Mouse (Mus musculus) limb, embryonic 14.5 days (tissue): ENCODE data around the gene Zdhhc1. TPM values are rescaled to one million over a fixed set of nuclear protein-coding genes. Genes with fewer than 3 reads are reported as not detected.
A peak's percentile ranks its signal among the peaks of the same experiment; 100 is the strongest.

Experiments
- ATAC-seq: fragments of 200-750 bp; cut with Nextera tagmentation; 2 replicates; pipeline ENCODE4 v1.8.0; 2017; ENCODE audit warnings: low read depth, moderate number of reproducible peaks, moderate TSS enrichment; ENCODE audit not compliant: low FRiP score
- DNase-seq: peaks from one replicate; pipeline ENCODE4 v3.0.0-alpha.2; 2015; ENCODE audit warnings: low spot score
- H3K27ac ChIP-seq: fragments of 300-500 bp; sonication (generic); replicated peaks from 2 replicates; pipeline ENCODE4 v1.5.1; 2014; ENCODE audit warnings: low read depth, mild to moderate bottlenecking, low read length, moderate library complexity, mixed read lengths
- H3K27me3 ChIP-seq: fragments of 300-500 bp; sonication (generic); 2 replicates; pipeline ENCODE4 v1.6.1; 2014; ENCODE audit warnings: low read length, mixed read lengths; ENCODE audit not compliant: control insufficient read depth, insufficient read depth
- H3K36me3 ChIP-seq: fragments of 300-500 bp; sonication (generic); 2 replicates; pipeline ENCODE4 v1.6.1; 2014; ENCODE audit warnings: mild to moderate bottlenecking, low read length, moderate library complexity, mixed read lengths; ENCODE audit not compliant: control insufficient read depth, insufficient read depth
- H3K4me1 ChIP-seq: fragments of 300-500 bp; sonication (generic); 2 replicates; pipeline ENCODE4 v1.6.1; 2014; ENCODE audit warnings: antibody characterized with exemption, low read length, mixed read lengths; ENCODE audit not compliant: control insufficient read depth, insufficient read depth
- H3K4me2 ChIP-seq: fragments of 300-500 bp; sonication (generic); replicated peaks from 2 replicates; pipeline ENCODE4 v1.6.1; 2014; ENCODE audit warnings: low read depth, mild to moderate bottlenecking, low read length, moderate library complexity; ENCODE audit not compliant: severe bottlenecking
- H3K4me3 ChIP-seq: fragments of 300-500 bp; sonication (generic); replicated peaks from 2 replicates; pipeline ENCODE4 v1.5.1; 2014; ENCODE audit warnings: low read length
- H3K9ac ChIP-seq: fragments of 300-500 bp; sonication (generic); 2 replicates; pipeline ENCODE4 v1.6.1; 2014; ENCODE audit warnings: mild to moderate bottlenecking, low read depth, low read length, moderate library complexity; ENCODE audit not compliant: severe bottlenecking
- H3K9me3 ChIP-seq: fragments of 300-500 bp; sonication (generic); 2 replicates; pipeline ENCODE4 v1.6.1; 2016; ENCODE audit warnings: low read length; ENCODE audit not compliant: control insufficient read depth
- POLR2A ChIP-seq: fragments of 200-500 bp; IDR thresholded peaks from 2 replicates; pipeline ENCODE4 v1.8.0; 2012; ENCODE audit warnings: inconsistent platforms, mild to moderate bottlenecking, moderate library complexity, borderline replicate concordance; ENCODE audit not compliant: insufficient read depth, insufficient read length; ENCODE audit errors: extremely low read depth
- whole genome bisulfite sequencing: fragments of 180-500 bp; shearing (Covaris S2); extraction: QIAGEN DNeasy Blood & Tissue Kit; methylation state at CpG from one replicate; pipeline ENCODE4 v1.1.7; 2014; 5-methylcytosine and 5-hydroxymethylcytosine counted together
- polyA plus RNA-seq, 2 experiments: library from polyadenylated mRNA; depleted of rRNA in 1 of 2; stranded (reverse) in 1 of 2; unstranded in 1 of 2; fragments of >200 nt; fragmentation: Nextera tagmentation in 1 of 2; extraction: Ambion mirVana in 1 of 2; gene quantifications; 2 replicates each; pipeline versions ENCODE4 v1.2.1 to v1.2.3; 2012 to 2014

Zdhhc1 gene
- polyA plus RNA-seq, 2 experiments = 36.8 to 72.3 TPM

DNA sequence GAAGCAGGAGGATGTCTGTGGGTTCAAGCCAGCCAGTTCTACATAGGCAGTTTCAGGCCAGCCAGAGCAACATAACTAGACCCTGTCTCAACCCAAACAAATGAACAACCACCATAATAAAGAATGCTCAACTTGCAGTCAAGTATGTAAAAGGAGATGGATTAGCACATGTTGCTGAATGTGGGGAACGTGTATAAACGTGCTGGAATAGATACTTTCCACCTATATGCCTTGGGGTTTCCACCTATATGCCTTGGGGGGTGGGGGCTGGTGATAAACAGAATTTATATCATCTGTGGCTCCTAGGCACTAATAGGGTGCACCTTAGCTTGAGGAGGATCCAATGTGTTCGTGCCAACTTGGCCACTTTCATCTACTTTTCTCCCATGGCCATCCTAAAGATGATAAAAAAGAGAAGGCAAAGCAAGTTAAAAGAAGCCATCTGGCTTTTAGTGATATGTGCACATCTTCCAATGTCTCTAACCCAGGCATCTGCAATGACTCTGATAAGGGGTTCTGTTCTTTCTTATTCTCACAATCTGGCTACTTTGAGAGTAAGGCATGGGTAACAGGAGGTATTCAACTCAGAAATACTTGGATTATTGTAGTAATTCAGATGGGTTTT is 45.4 kb upstream of the Zdhhc1 start:
- Histone ChIP-seq H3K4me2 (no peak overlapping the region), H3K4me3 (no peak overlapping the region), H3K9ac (no peak overlapping the region), H3K9me3 (no peaks in the 10 kb centered on the region), H3K36me3 (peaks cover 31% of the 10 kb centered on the region), H3K4me1 (peaks cover 17% of the 10 kb centered on the region), H3K27me3 (no peaks in the 10 kb centered on the region), H3K27ac (no peak overlapping the region)
- no peak for ATAC-seq
- WGBS = 89% methylated on average over 3 of the region's 3 CpGs
- no peak for DNase-seq
- TF ChIP-seq POLR2A = no peak

DNA sequence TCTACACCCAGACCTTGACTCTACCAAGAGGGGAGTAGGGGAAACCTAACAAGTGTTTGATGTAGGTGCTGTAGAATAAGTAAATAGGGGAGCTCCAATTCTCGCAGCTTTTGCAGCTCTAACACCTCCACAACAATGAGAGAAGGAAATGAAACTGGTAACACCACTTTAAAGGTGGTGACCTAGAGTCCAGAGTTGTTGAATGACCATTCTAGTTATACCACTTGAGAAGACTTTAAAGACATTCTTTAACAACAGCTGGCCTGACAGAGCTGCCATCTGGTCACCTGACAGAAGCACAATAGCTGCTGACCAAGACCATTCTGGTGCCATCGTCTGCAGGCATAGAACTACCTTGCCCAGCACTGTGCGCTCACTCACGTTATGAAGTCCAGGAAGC is 42.2 kb upstream of the Zdhhc1 start:
- TF ChIP-seq POLR2A = no peak
- no peak overlapping the region for H3K4me3 ChIP-seq
- peaks cover 44% of the 10 kb centered on the region for H3K36me3 ChIP-seq
- H3K4me2 ChIP-seq = no peak overlapping the region
- no peak overlapping the region for H3K27ac ChIP-seq
- H3K9ac ChIP-seq = no peak overlapping the region
- H3K9me3 ChIP-seq = no peaks in the 10 kb centered on the region
- ATAC-seq = no peak
- WGBS = 84% methylated on average over 4 of the region's 4 CpGs
- H3K27me3 ChIP-seq = no peaks in the 10 kb centered on the region
- no peaks in the 10 kb centered on the region for H3K4me1 ChIP-seq
- no peak for DNase-seq

DNA sequence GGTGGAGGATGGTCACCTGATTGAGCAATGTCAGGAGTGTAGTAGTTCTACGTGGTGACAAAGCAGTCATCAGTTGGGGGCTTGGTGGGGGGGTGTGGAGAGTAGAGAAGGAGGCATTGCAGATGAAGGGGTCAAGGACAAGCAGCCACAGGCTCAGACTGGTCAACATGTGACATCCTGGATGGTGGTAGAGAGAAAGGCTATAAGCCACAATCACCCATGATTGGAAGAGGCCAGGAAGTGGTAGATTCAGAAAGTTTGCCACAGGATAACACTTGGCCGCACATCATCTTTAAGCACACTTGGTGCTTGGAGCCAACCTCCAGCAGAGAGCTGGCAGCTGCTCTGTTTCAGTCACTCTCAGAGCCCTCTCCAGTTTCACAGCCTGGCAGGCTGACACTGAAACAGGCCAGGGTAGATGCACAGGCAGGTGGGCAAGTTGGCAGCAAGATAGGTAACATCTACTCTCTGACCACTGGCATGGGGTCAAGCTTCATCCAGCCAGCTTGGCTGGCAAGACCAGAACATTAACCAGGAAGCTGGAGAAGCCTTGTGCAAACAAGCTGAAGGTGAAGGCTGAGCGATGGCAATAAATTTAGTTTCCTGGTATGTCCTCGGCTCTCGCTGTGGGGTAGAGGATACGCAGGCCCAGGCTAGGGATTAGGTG is 40.4 kb upstream of the Zdhhc1 start:
- DNase-seq = no peak
- Histone ChIP-seq H3K4me3 (no peak overlapping the region), H3K27me3 (no peaks in the 10 kb centered on the region), H3K9ac (no peak overlapping the region), H3K4me2 (no peak overlapping the region), H3K9me3 (no peaks in the 10 kb centered on the region), H3K36me3 (peaks cover 44% of the 10 kb centered on the region), H3K4me1 (peaks cover 5% of the 10 kb centered on the region; the same call in 1 of the 2 replicates), H3K27ac (no peak overlapping the region)
- TF ChIP-seq POLR2A = no peak
- 82% methylated on average over 6 of the region's 6 CpGs for WGBS
- ATAC-seq = no peak

DNA sequence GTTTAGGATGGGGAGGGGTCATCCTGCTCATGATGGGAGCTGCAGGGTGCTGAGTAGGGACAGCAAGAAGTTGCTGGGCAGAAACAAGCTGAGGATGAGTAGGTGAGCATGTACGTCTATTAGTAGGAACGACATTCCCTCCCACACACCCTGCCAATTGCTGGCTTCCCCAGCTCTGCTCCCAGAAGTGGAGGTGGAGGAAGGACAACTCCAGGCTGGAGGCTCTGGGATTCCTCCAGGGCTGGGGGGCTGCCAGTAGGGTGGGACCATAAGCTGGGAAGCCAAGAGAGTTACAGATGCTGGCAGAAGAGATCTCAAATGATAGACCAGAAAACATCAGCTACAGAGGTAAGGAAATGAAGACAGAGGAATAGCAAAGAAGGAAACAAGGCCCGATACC is 39.8 kb upstream of the Zdhhc1 start:
- 86% methylated on average over 3 of the region's 3 CpGs for WGBS
- TF ChIP-seq POLR2A = no peak
- Histone ChIP-seq H3K27me3 (no peaks in the 10 kb centered on the region), H3K4me1 (peaks cover 5% of the 10 kb centered on the region; the same call in 1 of the 2 replicates), H3K9me3 (no peaks in the 10 kb centered on the region), H3K27ac (no peak overlapping the region), H3K4me3 (no peak overlapping the region), H3K9ac (no peak overlapping the region), H3K4me2 (no peak overlapping the region), H3K36me3 (peaks cover 40% of the 10 kb centered on the region)
- DNase-seq (no peak), ATAC-seq (no peak)

DNA sequence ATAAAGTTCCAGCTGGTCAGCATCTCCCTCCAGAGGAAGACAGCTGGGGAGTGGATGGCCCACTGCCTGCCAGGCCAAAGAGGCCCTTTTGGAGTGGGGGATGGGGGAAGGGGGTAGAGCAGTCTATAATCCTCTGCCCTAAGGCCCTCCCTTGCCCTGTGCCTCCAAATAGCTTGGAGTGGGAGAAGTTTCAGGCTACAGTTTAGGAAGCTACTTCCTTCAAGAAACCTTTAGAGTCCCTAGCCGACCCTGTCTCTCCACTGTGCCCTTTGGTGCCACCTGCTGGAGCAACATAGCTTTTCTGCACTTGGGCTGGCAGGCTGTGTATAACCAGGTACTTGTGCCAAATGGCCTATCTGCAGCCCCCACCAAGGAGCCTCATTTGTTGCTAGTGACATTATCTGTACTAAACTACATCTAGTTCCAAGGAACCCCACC is 37.2 kb upstream of the Zdhhc1 start:
- ATAC-seq = peak; percentile 60
- WGBS = 0% methylated on average over 1 of the region's 1 CpGs
- peaks cover 41% of the 10 kb centered on the region for H3K36me3 ChIP-seq

More for the DNA sequence above, 37.2 kb upstream of the Zdhhc1 start:
- no peak overlapping the region for H3K27ac ChIP-seq
- H3K4me1 ChIP-seq = peaks cover 5% of the 10 kb centered on the region; the same call in 1 of the 2 replicates
- DNase-seq = peak; percentile 72
- no peak overlapping the region for H3K4me3 ChIP-seq
- TF ChIP-seq POLR2A = 0 out of 2 replicates have a peak, but pooled peaks have one; percentile 41
- H3K9ac ChIP-seq = no peak overlapping the region
- no peaks in the 10 kb centered on the region for H3K27me3 ChIP-seq
- no peak overlapping the region for H3K4me2 ChIP-seq
- no peaks in the 10 kb centered on the region for H3K9me3 ChIP-seq
